Mouse (Mus musculus) kidney, embryonic 14.5 days (tissue): ENCODE results near the gene Itgax. TPM values are rescaled to one million over a fixed set of nuclear protein-coding genes. Genes with fewer than 3 reads are reported as not detected.
"Not testable (repeated sequence)": the region's sequence is repeated elsewhere in the genome, so short reads cannot be mapped to it uniquely, and the experiment has no call there.

Experiments
- ATAC-seq: fragments of 200-750 bp; cut with Nextera tagmentation; 2 replicates; pipeline ENCODE4 v1.8.0; 2017; ENCODE audit warnings: moderate number of reproducible peaks, mild to moderate bottlenecking, moderate TSS enrichment, moderate library complexity; ENCODE audit not compliant: low FRiP score, low TSS enrichment
- H3K27ac ChIP-seq: fragments of 300-500 bp; sonication (generic); 2 replicates; pipeline ENCODE4 v1.5.1; 2014; ENCODE audit warnings: low read depth, mild to moderate bottlenecking, low read length, moderate library complexity, mixed read lengths
- H3K27me3 ChIP-seq: fragments of 300-500 bp; sonication (generic); 2 replicates; pipeline ENCODE4 v1.6.1; 2014; ENCODE audit warnings: mild to moderate bottlenecking, low read length; ENCODE audit not compliant: control insufficient read depth, insufficient read depth
- H3K36me3 ChIP-seq: fragments of 300-500 bp; sonication (generic); 2 replicates; pipeline ENCODE4 v1.6.1; 2014; ENCODE audit warnings: low read length, mixed read lengths; ENCODE audit not compliant: control insufficient read depth, insufficient read depth
- H3K4me1 ChIP-seq: fragments of 300-500 bp; sonication (generic); 2 replicates; pipeline ENCODE4 v1.6.1; 2014; ENCODE audit warnings: low read length, mixed read lengths; ENCODE audit not compliant: control insufficient read depth, insufficient read depth
- H3K4me2 ChIP-seq: fragments of 300-500 bp; sonication (generic); replicated peaks from 2 replicates; pipeline ENCODE4 v1.6.1; 2014; ENCODE audit warnings: low read depth, mild to moderate bottlenecking, low read length
- H3K4me3 ChIP-seq: fragments of 300-500 bp; sonication (generic); 2 replicates; pipeline ENCODE4 v1.5.1; 2014; ENCODE audit warnings: mild to moderate bottlenecking, low read length
- H3K9ac ChIP-seq: fragments of 300-500 bp; sonication (generic); 2 replicates; pipeline ENCODE4 v1.6.1; 2014; ENCODE audit warnings: low read depth, mild to moderate bottlenecking, low read length, moderate library complexity
- H3K9me3 ChIP-seq: fragments of 300-500 bp; sonication (generic); 2 replicates; pipeline ENCODE4 v1.6.1; 2016; ENCODE audit warnings: low read length; ENCODE audit not compliant: control insufficient read depth
- WGBS: fragments of 180-500 bp; shearing (Covaris S2); extraction: QIAGEN DNeasy Blood & Tissue Kit; methylation state at CpG from one replicate; pipeline ENCODE4 v1.1.7; 2014; 5-methylcytosine and 5-hydroxymethylcytosine counted together
- polyA plus RNA-seq: library from polyadenylated mRNA; unstranded; fragments of >200 nt; fragmentation: Nextera tagmentation; extraction: Ambion mirVana; gene quantifications from 2 replicates; pipeline ENCODE4 v1.2.1, GENCODE M21; 2014

Itgax gene
- polyA plus RNA-seq, 1 experiment from 2014 or later, result 0.05 TPM

DNA sequence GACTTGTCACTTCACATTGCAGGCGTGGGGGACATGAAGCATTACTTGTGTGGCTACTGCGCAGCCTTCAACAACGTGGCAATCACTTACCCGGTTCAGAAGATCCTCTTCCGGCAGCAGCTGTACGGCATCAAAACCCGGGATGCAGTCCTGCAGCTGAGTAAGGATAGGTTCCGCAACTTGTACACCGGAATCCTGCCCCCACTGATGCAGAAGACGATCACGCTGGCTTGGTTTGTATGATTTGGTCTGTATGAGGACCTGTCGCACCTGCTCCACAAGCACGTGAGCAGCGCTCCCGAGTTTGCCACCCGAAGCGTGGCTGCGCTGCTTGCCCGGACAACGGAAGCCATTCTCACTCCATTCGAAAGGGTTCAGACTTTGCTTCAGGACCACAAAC, 24.7 kb downstream of the Itgax start, which contains the start of gene Itgad:
Gene Itgad, plus strand, starts transcription at position 301 of the 400 bp plus-strand sequence.
- no peak for ATAC-seq

DNA sequence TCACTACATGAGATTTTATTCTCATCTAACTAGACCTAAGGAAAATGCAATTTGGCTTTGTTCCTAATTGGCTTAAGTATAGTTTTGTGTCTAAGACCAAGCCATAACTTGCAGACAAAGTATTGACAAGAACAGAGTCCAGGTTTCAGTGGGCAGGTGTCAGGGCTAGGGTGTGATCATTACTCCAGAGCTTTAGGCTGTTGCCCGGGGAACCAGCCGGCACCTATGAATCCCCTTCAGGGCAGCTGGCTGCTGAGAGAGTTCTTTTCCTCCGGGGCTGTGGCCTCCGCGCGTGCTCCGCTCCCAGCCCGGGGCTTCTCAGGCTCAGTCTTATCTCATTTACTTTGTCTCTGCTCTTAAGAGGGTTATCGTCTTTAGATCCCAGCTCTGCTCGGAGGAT, 25.6 kb downstream of the Itgax start:
- Histone ChIP-seq H3K9me3 (no peaks in the 10 kb centered on the region), H3K36me3 (no peaks in the 10 kb centered on the region), H3K9ac (no peak overlapping the region), H3K4me2 (no peak overlapping the region), H3K27me3 (no peaks in the 10 kb centered on the region), H3K4me1 (no peaks in the 10 kb centered on the region), H3K4me3 (no peak overlapping the region), H3K27ac (no peak overlapping the region)
- ATAC-seq, result no peak
- 84% methylated on average over 10 of the region's 10 CpGs for WGBS

More for the DNA sequence above, 24.7 kb downstream of the Itgax start, which contains the start of gene Itgad:
- H3K4me1 ChIP-seq, result no peaks in the 10 kb centered on the region
- H3K27ac ChIP-seq, result no peak within 1 kb of the TSS
- H3K4me3 ChIP-seq, result no peak within 1 kb of the TSS
- H3K4me2 ChIP-seq, result no peak within 1 kb of the TSS
- no peaks in the 10 kb centered on the region for H3K9me3 ChIP-seq
- no peaks in the 10 kb centered on the region for H3K36me3 ChIP-seq
- WGBS, result 90% methylated on average over 21 of the region's 21 CpGs
- H3K9ac ChIP-seq, result no peak within 1 kb of the TSS
- no peaks in the 10 kb centered on the region for H3K27me3 ChIP-seq

DNA sequence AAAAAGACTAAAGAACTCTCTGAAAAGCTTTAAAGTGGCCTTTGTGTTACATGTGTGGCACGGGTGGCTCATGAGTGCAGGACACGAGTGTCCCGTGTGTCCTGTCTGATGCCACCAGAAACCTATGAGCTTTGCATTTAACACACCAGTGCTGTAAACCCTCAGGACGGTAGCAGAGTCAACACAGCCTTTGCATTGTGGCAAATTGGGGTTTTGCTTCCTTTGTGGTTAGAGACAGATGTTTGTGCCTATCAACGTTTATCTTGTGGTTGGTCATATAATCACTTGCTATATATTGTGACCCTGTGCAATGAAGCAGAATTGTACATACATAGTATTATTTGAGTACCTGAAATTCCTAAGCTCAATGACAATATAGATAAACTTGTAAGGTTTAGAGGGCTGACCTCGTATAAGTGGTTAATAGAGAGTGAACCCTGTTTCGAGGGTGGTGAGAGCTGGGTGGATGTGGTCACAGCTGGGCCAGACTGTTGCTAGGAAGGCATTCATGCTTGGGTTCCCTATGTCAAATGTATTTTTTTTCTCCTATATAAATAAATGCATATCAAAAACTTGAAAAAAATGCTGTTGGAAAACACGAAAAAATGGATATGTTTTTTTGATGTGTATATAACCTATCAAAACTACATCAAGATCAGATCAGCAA, 29.5 kb downstream of the Itgax start:
- not testable (repeated sequence) for H3K4me1 ChIP-seq, H3K36me3 ChIP-seq, ATAC-seq, H3K27me3 ChIP-seq, H3K27ac ChIP-seq, H3K9ac ChIP-seq, H3K4me2 ChIP-seq, H3K9me3 ChIP-seq, H3K4me3 ChIP-seq
- 74% methylated on average over 8 of the region's 8 CpGs for WGBS

DNA sequence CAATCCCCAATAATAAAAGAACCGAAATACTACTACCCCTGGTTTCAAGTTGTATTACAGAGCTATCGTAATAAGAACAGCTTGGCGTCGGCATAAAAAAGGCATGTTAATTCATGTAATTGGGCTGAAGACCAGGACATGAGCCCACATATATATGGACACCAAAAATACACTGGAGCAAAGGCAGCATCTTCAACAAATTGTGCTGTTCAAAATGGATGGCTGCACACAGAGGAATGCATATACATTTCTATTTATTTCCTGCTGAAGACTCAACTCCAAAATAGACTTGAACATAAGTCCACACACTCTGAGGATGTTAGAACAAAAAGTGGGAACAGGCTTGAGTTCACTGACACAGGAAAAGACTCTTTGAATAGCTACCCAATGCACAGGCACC, 34.7 kb downstream of the Itgax start:
- no peak for ATAC-seq
- no peak overlapping the region for H3K4me3 ChIP-seq
- 97% methylated on average over 4 of the region's 4 CpGs for WGBS

DNA sequence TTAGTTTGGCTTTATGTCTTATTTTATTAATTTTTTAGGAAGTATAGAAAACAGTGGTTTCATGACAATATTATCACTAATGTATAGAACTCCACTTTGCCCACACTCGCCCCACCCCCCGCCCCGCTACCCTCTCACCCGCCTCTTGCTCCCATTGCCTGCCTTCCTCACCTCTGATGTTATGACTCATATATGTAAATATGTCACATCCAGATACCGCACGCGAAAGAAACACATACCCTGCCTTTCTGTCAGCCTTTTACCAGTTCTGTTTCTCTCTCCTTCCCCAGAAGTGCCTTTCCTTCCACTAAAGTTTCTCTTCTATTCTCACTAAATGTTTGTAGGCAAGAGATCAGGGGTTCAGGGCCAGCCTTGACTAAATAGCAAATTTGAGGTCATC, 37.0 kb downstream of the Itgax start:
- 84% methylated on average over 7 of the region's 7 CpGs for WGBS
- H3K27ac ChIP-seq, result no peak overlapping the region
- H3K9ac ChIP-seq, result no peak overlapping the region

More for the DNA sequence above, 34.7 kb downstream of the Itgax start:
- H3K9me3 ChIP-seq, result no peaks in the 10 kb centered on the region
- no peaks in the 10 kb centered on the region for H3K4me1 ChIP-seq
- H3K36me3 ChIP-seq, result no peaks in the 10 kb centered on the region
- no peak overlapping the region for H3K9ac ChIP-seq
- H3K4me2 ChIP-seq, result no peak overlapping the region
- H3K27ac ChIP-seq, result no peak overlapping the region
- no peaks in the 10 kb centered on the region for H3K27me3 ChIP-seq

DNA sequence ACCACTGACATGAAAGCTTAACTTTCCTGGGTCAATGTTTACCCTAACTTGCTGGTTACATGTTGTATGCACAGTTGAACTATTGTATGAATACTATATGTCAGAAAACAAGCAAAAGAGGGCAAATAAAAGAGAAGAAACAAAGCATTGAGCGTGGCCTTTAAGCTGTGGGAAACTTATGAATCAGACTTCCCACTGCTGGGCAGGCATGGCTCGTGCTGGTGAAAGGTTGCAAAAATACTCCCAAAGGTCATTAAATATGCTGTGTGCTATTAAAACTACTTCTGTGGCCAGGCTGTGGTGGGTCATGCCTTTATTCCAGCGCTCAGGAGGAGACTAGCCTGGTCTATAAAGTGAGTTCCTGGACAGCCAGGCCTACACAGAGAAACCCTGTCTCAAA, 40.6 kb downstream of the Itgax start:
- Histone ChIP-seq H3K4me1 (no peaks in the 10 kb centered on the region), H3K4me3 (no peak overlapping the region), H3K9me3 (no peaks in the 10 kb centered on the region), H3K9ac (no peak overlapping the region), H3K4me2 (no peak overlapping the region), H3K36me3 (no peaks in the 10 kb centered on the region), H3K27me3 (no peaks in the 10 kb centered on the region), H3K27ac (no peak overlapping the region)
- no peak for ATAC-seq
- 78% methylated on average over 3 of the region's 3 CpGs for WGBS

More for the DNA sequence above, 37.0 kb downstream of the Itgax start:
- H3K36me3 ChIP-seq, result no peaks in the 10 kb centered on the region
- H3K4me2 ChIP-seq, result no peak overlapping the region
- H3K4me3 ChIP-seq, result no peak overlapping the region
- no peaks in the 10 kb centered on the region for H3K27me3 ChIP-seq
- no peaks in the 10 kb centered on the region for H3K9me3 ChIP-seq
- ATAC-seq, result no peak
- H3K4me1 ChIP-seq, result no peaks in the 10 kb centered on the region

DNA sequence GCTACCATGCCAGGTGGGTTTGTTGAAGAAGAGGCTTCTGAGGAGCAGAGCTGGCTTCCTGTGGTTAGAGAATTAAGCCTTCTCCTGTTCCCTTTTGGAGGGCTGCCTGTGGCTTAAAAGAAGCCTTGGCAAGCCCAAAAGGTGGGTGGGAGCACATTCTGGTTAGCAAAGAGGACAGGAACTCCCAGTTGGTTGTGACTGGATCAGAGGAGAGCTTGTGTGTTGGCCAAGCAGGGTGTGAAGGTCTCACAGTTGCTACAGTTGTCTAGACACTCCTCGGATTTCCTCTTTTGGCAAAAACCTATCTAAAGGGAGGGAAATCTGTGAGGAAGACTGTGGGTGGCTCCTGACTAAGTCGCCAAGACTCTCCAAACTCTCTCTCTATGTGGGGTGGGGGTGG, 49.0 kb downstream of the Itgax start:
- H3K9me3 ChIP-seq, result no peaks in the 10 kb centered on the region
- H3K4me3 ChIP-seq, result no peak overlapping the region
- no peaks in the 10 kb centered on the region for H3K36me3 ChIP-seq
- no peaks in the 10 kb centered on the region for H3K4me1 ChIP-seq
- WGBS, result 69% methylated on average over 2 of the region's 2 CpGs
- H3K27ac ChIP-seq, result no peak overlapping the region
- no peak overlapping the region for H3K9ac ChIP-seq
- H3K27me3 ChIP-seq, result no peaks in the 10 kb centered on the region
- no peak overlapping the region for H3K4me2 ChIP-seq
- ATAC-seq, result no peak

DNA sequence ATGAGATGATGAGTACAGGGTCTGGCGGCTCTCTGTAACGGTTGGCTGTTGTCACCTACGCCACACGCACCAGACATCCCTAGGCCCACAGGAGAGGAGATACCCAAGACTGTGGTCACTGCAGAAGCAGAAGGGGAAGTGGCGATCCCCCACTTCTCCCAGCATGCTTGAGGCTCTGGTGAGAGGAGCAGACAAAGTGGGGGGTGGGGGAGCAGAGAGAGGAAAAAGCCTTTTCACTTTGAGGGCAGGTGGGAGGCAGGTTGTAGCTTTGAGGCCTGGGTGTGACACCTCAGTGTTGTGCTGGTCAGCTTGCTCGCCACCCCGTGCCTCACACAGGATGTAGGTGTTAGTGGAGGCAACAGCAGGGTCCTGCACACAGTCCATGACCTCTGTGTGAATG, 50.8 kb downstream of the Itgax start:
- H3K36me3 ChIP-seq, result no peaks in the 10 kb centered on the region
- H3K27me3 ChIP-seq, result no peaks in the 10 kb centered on the region
- H3K9ac ChIP-seq, result no peak overlapping the region
- no peak for ATAC-seq
- H3K27ac ChIP-seq, result no peak overlapping the region
- H3K9me3 ChIP-seq, result no peaks in the 10 kb centered on the region
- H3K4me2 ChIP-seq, result no peak overlapping the region
- WGBS, result 70% methylated on average over 7 of the region's 7 CpGs
- H3K4me3 ChIP-seq, result no peak overlapping the region
- H3K4me1 ChIP-seq, result no peaks in the 10 kb centered on the region

DNA sequence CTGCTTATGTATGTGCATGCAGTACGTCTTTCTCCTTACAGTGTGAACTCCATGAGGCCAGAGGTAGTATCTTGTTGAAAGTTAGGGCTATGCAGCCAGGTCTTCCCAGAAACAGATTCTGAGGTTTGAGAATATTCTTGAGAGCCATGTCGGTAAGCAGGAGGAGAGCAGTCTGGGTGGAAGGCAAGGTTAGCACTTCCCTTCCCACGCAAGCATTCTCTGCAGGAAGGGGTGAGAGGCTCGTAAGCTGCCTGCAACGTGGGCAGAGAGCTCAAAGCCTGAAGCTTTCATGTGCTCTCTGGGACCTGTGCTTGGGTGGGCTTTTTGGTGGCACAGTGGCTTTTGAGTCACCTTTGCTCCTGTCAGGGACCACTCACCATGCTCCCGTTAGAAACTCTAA, 51.2 kb downstream of the Itgax start:
- Histone ChIP-seq H3K9me3 (no peaks in the 10 kb centered on the region), H3K27me3 (no peaks in the 10 kb centered on the region), H3K36me3 (no peaks in the 10 kb centered on the region), H3K4me2 (no peak overlapping the region), H3K4me3 (no peak overlapping the region), H3K9ac (no peak overlapping the region), H3K27ac (no peak overlapping the region), H3K4me1 (no peaks in the 10 kb centered on the region)
- 71% methylated on average over 6 of the region's 6 CpGs for WGBS
- no peak for ATAC-seq
